Mouse (Mus musculus): Measurements from ENCODE around the gene Wdr19.
A peak's percentile ranks its signal among the peaks of the same experiment; 100 is the strongest.

The Wdr19 gene

GRCm38 (mm10) chr5:65199346-65200128 lies at the start of gene Wdr19:
Wdr19 (plus strand) TSS chr5:65199696.
- DNase-seq (ENCODE audit: low spot score in 2 of 2), result peak; percentile 89 to 99

- DNase-seq (ENCODE audit: low spot score in 2 of 2), result no peak
These were observed 49.8 kb upstream of the Wdr19 start for GRCm38 (mm10) chr5:65149706-65150105.

- DNase-seq (ENCODE audit: low spot score in 2 of 2), result no peak
These were observed 49.0 kb upstream of the Wdr19 start for GRCm38 (mm10) chr5:65150376-65150955.

GRCm38 (mm10) chr5:65151276-65151675 lies 48.2 kb upstream of the Wdr19 start:
- no peak for DNase-seq (ENCODE audit: low spot score in 2 of 2)

- no peak for DNase-seq (ENCODE audit: low spot score in 2 of 2)
These were observed 47.7 kb upstream of the Wdr19 start for GRCm38 (mm10) chr5:65151767-65152166.

- no peak for DNase-seq (ENCODE audit: low spot score in 2 of 2)
These were observed 45.2 kb upstream of the Wdr19 start for GRCm38 (mm10) chr5:65154287-65154686.

GRCm38 (mm10) chr5:65156853-65157252 lies 42.6 kb upstream of the Wdr19 start:
- DNase-seq (ENCODE audit: low spot score in 2 of 2), result no peak

- peak; percentile 17 to 56 for DNase-seq (ENCODE audit: low spot score in 2 of 2)
These were observed 41.8 kb upstream of the Wdr19 start for GRCm38 (mm10) chr5:65157412-65158381.

GRCm38 (mm10) chr5:65158696-65159305 lies 40.7 kb upstream of the Wdr19 start:
- DNase-seq (ENCODE audit: low spot score in 2 of 2), result no peak

GRCm38 (mm10) chr5:65163001-65163400 lies 36.5 kb upstream of the Wdr19 start:
- DNase-seq (ENCODE audit: low spot score in 2 of 2), result no peak

- no peak for DNase-seq (ENCODE audit: low spot score in 2 of 2)
These were observed 35.9 kb upstream of the Wdr19 start for GRCm38 (mm10) chr5:65163489-65164092.

- DNase-seq (ENCODE audit: low spot score in 2 of 2), result no peak
These were observed 29.3 kb upstream of the Wdr19 start for GRCm38 (mm10) chr5:65170206-65170605.

GRCm38 (mm10) chr5:65175035-65175917 lies 24.2 kb upstream of the Wdr19 start:
- DNase-seq (ENCODE audit: low spot score in 2 of 2), result no peak

- no peak for DNase-seq (ENCODE audit: low spot score in 2 of 2)
These were observed 23.5 kb upstream of the Wdr19 start for GRCm38 (mm10) chr5:65175918-65176484.

GRCm38 (mm10) chr5:65177026-65177514 lies 22.4 kb upstream of the Wdr19 start:
- no peak for DNase-seq (ENCODE audit: low spot score in 2 of 2)

- no peak for DNase-seq (ENCODE audit: low spot score in 2 of 2)
These were observed 21.0 kb upstream of the Wdr19 start for GRCm38 (mm10) chr5:65178477-65178876.

- DNase-seq (ENCODE audit: low spot score in 2 of 2), result no peak
These were observed 18.2 kb upstream of the Wdr19 start for GRCm38 (mm10) chr5:65181160-65181793.

GRCm38 (mm10) chr5:65181794-65182169 lies 17.7 kb upstream of the Wdr19 start:
- DNase-seq (ENCODE audit: low spot score in 2 of 2), result no peak

GRCm38 (mm10) chr5:65182268-65182667 lies 17.2 kb upstream of the Wdr19 start:
- DNase-seq (ENCODE audit: low spot score in 2 of 2), result no peak
